ENCODE assay signal across 1 mouse cellular context in the genomic region with DNA sequence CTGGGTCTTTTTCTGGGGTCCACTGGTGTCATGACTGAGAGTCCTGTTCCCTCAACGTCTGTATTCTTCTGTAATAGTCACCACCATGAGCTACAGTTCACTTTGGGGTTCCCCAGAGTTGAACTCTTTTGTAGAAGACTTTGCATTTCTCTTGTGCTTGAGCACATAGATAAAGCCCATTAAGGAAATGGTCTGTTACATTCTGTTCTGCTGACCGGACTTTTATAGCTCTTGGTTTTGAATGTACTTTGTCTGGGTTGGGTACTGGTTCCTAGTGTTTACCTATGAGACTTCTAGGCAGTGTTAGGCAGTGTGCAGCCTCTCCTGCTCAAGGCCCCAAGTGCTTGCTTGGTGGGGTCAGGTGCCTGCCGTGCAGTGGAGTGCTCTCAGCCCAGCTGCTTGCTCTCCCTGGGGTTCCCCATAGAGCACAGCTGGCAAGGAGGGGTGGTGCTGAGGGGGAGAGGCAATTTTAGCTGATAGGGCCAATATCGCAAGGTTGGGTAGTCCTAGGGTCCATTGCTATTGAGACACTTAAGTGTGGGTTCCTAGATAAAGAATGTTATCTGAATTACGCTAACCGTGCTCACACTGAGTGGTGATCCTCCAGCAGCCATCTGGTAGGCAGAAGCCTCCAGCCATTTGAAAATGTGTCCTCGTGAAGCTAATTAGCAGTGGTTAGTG.
TF ChIP-seq lines count a peak whose summit lies in the region.

No protein-coding gene starts in this region.

TF ChIP-seq in MEL, 35 proteins besides CTCF, POLR2A, EP300 and RAD21 (continued from another document):
- TF ChIP-seq HCFC1 (IDR thresholded peaks at IDR 0.05; ENCODE audit: low read depth, low read length) (peak; percentile 63), E2F4 (IDR thresholded peaks at IDR 0.05; ENCODE audit: borderline replicate concordance, low read depth, low read length) (no peak), POLR2AphosphoS2 (IDR thresholded peaks at IDR 0.05; ENCODE audit: low read length) (peak; percentile 64), ETS1 (IDR thresholded peaks at IDR 0.05; ENCODE audit: low read depth, low read length) (peak; percentile 91), TCF12 (IDR thresholded peaks at IDR 0.05; ENCODE audit: low read depth, low read length) (peak; percentile 97), ZKSCAN1 (IDR thresholded peaks at IDR 0.05; ENCODE audit: low read depth, low read length) (no peak), USF2 (IDR thresholded peaks at IDR 0.05; ENCODE audit: borderline replicate concordance in 1 of 2, insufficient read depth in 1 of 2, low read depth in 1 of 2, low read length in 2 of 2) (no peak), MAZ (IDR thresholded peaks at IDR 0.05; ENCODE audit: low read depth, low read length) (peak; percentile 96), RCOR1 (IDR thresholded peaks at IDR 0.05; ENCODE audit: low read depth, low read length) (peak; percentile 76), GATA1 (IDR thresholded peaks at IDR 0.05; ENCODE audit: low read depth, low read length) (peak; percentile 96)
